Mouse (Mus musculus) Muller cell, postnatal 12 days (primary cell): ENCODE results near the gene Sycp2.
"Not testable (repeated sequence)": the region's sequence is repeated elsewhere in the genome, so short reads cannot be mapped to it uniquely, and the experiment has no call there.

ENCODE experiments used
- DNase-seq: peaks from one replicate; pipeline ENCODE4 v3.0.0-alpha.2; 2015; ENCODE audit errors: inconsistent ontology term

Sycp2 gene

GRCm38 (mm10) chr2:178413481-178414260 lies 6.2 kb upstream of the Sycp2 start:
- DNase-seq, result peak; percentile 16

GRCm38 (mm10) chr2:178413081-178413480 lies 5.6 kb upstream of the Sycp2 start:
- peak; percentile 9 for DNase-seq

- DNase-seq, result peak; percentile 54
Observed at GRCm38 (mm10) chr2:178412598-178412997, 5.1 kb upstream of the Sycp2 start.

GRCm38 (mm10) chr2:178410286-178410685 lies 2.8 kb upstream of the Sycp2 start:
- DNase-seq, result no peak

- no peak for DNase-seq
Observed at GRCm38 (mm10) chr2:178409024-178409423, 1.5 kb upstream of the Sycp2 start.

GRCm38 (mm10) chr2:178342597-178342996 lies 64.9 kb downstream of the Sycp2 start:
- DNase-seq, result no peak

- not testable (repeated sequence) for DNase-seq
Observed at GRCm38 (mm10) chr2:178342105-178342504, 65.4 kb downstream of the Sycp2 start.

GRCm38 (mm10) chr2:178339044-178339443 lies 68.4 kb downstream of the Sycp2 start:
- peak; percentile 8 for DNase-seq

- peak; percentile 1 for DNase-seq
Observed at GRCm38 (mm10) chr2:178337878-178338277, 69.6 kb downstream of the Sycp2 start.

GRCm38 (mm10) chr2:178329986-178330385 lies 77.5 kb downstream of the Sycp2 start:
- peak; percentile 1 for DNase-seq

GRCm38 (mm10) chr2:178329551-178329950 lies 77.9 kb downstream of the Sycp2 start:
- DNase-seq, result no peak

GRCm38 (mm10) chr2:178327466-178328040 lies 79.9 kb downstream of the Sycp2 start:
- DNase-seq, result peak; percentile 83

GRCm38 (mm10) chr2:178326750-178327465 lies 80.6 kb downstream of the Sycp2 start:
- no peak for DNase-seq

GRCm38 (mm10) chr2:178326067-178326466 lies 81.4 kb downstream of the Sycp2 start:
- no peak for DNase-seq

- DNase-seq, result no peak
Observed at GRCm38 (mm10) chr2:178324818-178325217, 82.7 kb downstream of the Sycp2 start.

- no peak for DNase-seq
Observed at GRCm38 (mm10) chr2:178324410-178324809, 83.1 kb downstream of the Sycp2 start.

GRCm38 (mm10) chr2:178321271-178321670 lies 86.2 kb downstream of the Sycp2 start:
- no peak for DNase-seq

GRCm38 (mm10) chr2:178319766-178320165 lies 87.7 kb downstream of the Sycp2 start:
- no peak for DNase-seq

GRCm38 (mm10) chr2:178316281-178316680 lies 91.2 kb downstream of the Sycp2 start:
- DNase-seq, result no peak

GRCm38 (mm10) chr2:178313539-178313938 lies 93.9 kb downstream of the Sycp2 start:
- no peak for DNase-seq

GRCm38 (mm10) chr2:178304669-178305068 lies 102.8 kb downstream of the Sycp2 start:
- DNase-seq, result no peak

GRCm38 (mm10) chr2:178304188-178304529 lies 103.3 kb downstream of the Sycp2 start:
- DNase-seq, result no peak
